Mouse (Mus musculus) heart, adult 2 months (tissue): ENCODE results near the gene Sox30.

ENCODE experiments used
- CTCF ChIP-seq: fragments of 200-600 bp; IDR thresholded peaks from 2 replicates; pipeline ENCODE4 v1.8.1; 2022; ENCODE audit warnings: antibody characterized with exemption, mild to moderate bottlenecking, moderate library complexity
- POLR2A ChIP-seq: fragments of 200-500 bp; IDR thresholded peaks from 2 replicates; pipeline ENCODE4 v1.6.1; 2011; ENCODE audit warnings: mild to moderate bottlenecking, low read depth, low read length, control low read depth; ENCODE audit not compliant: insufficient read depth

- TF ChIP-seq CTCF (no peak), POLR2A (no peak)
Observed at GRCm38 (mm10) chr11:46021850-46022249, 41.7 kb downstream of the Sox30 start.
